Mouse (Mus musculus) kidney, postnatal 4 days (tissue): ENCODE data around the gene Sdk2.

ENCODE experiments used
- DNase-seq, 2 experiments: peaks; one replicate each; pipeline ENCODE4 v3.0.0; 2021; ENCODE audit warnings: mixed read lengths in 2 of 2

Gene Sdk2

DNA sequence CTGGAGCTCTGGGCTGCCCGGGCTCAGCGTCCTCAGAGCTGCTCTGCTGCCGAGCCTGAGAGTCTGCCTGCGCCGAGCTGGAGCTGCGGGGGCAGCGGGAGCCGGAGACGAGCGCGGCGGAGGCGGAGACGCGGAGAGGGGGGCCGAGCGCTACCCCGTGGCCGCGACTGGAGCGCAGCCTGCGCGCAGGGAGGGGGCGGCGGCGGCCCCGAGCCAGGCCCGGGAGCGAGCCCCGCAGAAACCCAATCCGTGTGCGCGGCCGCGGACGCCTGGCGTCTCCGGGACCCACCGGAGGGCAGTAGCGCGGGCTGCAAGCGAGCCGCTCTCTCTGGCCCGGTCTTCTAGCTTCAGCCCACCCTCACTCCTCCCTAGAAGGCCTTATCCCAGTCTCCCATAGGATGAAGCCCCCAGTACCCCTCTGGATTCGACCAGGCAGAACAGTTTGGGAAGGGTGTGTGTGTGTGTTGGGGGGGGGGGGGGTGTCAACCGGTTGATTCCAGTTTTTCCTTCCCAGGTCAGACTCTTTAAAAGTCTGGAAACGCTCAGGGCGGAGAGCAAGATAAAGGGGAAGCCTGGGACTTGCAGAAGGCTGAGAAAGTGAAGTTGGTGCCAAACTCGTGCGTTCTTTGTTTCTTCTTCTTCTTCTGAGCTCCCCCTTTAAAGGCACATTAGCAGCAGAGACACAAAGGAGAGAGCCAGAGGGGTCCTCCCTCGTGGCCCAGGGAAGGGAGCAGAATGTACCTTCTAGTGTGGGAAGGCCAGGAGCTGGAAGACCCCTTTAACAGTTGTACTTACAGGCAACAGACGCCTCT, at the start of gene Sdk2:
Gene Sdk2, minus strand, starts transcription at position 96 of the 812 bp plus-strand sequence.
- DNase-seq: peak; percentile 82 to 87

DNA sequence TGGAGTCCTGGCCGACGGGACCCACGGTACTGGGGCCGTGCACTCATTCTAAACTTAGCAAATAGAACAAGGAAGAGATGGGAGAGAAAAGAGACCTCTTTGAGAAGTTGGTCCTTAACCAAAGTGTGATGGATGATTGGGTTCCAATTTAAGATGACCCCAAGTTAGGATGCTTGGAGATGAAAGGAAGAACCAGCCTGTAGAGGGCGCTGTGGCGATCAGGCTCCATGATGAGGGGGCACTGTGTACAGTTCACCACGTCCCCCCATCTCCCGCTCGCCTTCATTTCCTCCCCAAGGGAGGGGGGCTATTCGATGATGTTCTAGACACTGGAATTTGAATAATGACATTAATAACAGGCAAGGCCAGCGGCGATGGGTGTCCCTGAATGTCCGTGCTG, 48.2 kb upstream of the Sdk2 start:
- no peak for DNase-seq

DNA sequence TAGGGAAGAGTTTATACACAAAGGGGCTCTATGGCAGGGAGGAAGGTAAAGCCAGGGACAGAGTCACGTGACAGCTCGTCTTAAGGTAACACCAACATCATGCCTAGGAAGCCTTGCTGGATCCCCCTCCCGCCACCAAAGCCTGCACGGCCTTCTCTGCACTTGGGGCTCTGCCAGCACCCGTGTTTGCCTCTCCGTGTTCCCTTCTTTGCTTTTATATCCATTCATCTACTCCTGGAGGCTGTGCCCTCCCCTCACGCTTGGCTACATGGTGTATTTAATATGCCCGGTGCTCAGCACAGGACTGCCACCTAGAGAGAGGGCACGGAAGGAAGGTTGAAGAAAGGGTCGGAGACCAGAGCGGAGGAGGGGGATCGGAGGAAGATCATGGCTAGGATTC, 47.8 kb upstream of the Sdk2 start:
- no peak for DNase-seq

DNA sequence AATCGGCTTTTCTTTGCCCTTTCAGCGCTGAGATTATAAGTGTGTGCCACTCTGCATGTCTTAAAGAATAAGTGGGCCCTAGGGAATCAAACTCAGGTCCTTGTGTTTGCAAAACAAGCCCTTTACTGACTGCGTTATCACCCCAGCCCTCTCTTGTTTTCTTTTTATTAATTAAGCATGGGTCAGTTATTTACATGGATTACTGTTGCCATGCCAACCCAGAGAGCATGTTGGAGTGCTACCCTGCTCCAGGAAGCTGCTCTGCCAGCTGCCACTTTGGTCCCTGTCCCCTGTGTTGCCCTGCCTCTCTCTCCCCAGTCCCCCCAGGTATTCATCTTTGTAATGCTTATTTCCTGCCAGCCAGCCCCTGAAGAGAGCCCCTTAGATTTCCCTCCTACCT, 44.0 kb upstream of the Sdk2 start:
- DNase-seq: no peak

DNA sequence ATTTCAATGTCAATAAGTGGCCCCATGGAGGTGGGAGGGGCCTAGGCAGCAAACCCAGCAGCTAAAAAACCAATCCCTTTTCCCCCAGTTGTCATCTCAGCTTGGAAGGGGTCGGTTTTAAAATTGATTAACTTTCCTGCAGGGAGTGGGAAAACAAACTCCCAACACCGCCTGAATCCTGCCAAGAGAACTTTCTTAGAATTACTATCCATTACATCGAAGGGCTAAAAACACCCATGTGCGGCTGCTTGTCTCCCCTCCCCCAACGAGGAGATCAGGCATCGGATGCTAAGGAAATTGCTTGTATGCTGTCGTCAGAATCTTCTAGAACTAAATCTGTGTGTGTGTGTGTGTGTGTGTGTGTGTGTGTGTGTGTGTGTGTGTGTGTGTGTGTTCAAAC, 26.8 kb upstream of the Sdk2 start:
- DNase-seq: no peak

DNA sequence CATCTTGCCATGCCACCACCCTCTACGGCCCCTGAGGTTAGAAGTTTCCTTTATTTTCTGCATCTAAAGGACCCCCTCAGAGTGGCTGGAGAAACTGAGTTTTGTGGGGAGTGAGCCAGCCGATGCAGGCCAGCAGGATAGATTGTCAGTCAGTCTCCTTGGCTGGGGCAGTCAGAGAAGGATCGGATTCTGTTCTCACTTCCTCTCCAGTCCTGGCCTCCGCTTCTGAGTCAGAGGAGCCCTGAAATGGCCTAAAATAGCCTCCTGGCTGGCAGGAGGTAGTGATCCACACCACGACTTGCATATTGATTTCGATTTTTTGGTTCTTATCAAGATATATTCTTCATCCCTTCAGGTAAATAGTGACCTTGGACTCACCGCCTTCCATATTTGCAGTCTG, 26.3 kb upstream of the Sdk2 start:
- DNase-seq: no peak

DNA sequence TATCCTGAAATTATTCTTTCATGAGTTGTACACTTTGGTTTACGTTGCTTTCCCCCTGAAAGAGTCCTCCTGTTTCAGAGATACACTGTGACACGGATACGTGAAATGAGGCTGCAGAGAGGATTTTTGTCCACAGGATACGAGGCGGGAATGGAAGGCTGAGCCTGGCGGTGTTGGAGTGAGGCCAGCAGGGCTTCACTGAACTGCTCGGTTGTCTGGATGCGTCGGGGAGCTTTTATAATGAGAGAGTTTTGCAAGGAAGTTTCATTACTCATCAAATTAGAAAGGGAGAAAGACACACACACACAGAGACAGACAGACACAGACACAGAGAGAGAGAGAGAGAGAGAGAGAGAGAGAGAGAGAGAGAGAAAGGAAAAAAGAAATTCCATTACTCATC, 13.8 kb upstream of the Sdk2 start:
- DNase-seq: peak; percentile 43 to 45

DNA sequence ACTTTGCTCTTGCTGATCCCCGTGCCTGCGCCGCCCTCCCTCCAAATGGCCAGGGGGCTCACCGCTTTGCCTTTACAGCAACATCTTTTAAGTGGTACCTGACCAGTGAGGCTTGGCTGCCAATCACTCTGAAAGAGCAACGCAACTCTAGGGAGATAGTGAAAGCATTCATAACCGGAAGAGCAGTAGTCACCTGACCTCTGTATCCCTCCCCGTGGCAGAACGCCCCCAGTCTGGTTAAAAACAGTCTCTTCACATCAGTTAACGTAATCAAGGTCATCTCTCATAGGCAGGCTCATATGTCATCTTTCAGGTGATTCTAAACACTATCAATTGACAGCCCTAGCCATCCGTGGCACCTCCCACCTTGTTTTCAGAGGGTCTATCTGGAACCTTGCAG, 5.8 kb upstream of the Sdk2 start:
- no peak for DNase-seq

DNA sequence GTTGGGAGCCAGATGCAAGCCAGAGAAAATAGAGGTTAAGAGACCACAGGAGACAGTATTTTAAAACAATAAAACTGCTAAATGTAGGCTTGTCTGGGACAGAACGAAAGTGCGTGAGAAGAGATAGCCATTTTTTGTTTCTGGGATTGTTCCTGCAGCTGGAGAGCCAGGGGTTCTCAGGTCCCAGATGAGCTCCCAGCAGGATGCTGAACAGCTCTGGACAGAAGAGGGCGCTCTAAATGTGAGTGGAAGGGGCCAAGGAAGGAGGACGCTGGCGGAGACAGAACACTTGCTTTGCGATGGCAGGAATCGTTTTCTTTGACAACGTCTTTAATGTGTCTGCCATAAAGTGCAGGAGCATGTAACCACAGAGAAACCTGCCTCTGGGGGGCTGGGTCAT, 5.2 kb upstream of the Sdk2 start:
- DNase-seq: peak; percentile 74 to 80

DNA sequence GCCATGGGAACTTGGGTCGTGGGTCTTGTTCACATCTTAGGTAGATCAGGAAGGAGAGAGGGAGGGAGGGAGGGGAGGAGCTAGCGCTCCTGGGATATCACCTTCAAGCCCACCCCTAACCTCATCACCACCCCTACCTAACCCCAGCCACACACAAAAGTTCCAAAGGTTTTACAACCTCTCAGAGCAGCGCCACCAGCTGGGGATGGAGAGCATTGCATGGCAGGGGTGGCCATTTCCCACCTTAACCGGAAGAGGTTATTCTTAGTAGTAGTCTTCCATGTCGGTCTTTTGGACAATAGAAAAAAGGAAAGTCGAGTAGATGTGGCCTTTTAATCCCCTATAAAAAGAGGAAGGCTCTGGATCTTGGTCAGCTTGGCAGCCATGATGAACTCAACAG, 4.0 kb upstream of the Sdk2 start:
- DNase-seq: no peak

DNA sequence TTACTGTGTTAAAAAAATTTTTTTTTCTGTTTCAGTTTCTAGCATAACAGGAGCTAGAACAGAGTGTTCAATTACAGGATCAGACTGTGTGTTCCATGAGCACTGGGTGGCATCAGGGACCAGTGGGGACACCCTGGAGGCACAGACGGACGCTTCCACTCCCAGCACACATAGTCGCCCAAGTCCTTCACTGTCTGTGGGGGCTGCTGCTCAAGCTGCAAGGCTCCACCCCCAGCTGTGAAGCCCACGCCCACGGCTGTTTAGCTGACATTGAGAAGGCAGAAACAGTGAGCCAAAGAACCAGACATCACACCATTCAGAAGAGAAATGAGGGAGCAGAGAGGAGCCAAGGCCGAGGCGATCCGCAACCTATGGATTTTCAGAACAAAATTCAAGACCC, 3.3 kb upstream of the Sdk2 start:
- no peak for DNase-seq

DNA sequence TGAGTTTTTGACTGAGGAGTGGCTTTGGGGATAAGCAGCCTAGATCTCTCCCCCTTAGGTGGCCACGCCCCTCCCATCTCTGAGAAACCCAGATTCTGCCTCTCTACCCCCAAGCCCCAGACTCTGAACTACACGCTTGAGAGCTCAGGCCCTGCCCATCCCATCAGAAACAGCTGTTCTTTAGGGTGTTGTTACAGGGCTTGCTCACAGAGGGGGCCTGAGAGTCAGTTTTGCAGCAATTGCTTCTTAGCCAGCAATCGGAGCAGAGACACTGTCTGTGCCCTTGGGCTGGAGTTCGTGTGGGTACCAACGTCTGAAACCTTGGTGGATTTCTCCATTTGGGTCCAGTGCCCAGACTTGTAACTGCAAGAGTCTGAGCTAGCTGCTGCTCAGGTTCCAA, 1.5 kb upstream of the Sdk2 start:
- DNase-seq: peak; percentile 76 to 84

DNA sequence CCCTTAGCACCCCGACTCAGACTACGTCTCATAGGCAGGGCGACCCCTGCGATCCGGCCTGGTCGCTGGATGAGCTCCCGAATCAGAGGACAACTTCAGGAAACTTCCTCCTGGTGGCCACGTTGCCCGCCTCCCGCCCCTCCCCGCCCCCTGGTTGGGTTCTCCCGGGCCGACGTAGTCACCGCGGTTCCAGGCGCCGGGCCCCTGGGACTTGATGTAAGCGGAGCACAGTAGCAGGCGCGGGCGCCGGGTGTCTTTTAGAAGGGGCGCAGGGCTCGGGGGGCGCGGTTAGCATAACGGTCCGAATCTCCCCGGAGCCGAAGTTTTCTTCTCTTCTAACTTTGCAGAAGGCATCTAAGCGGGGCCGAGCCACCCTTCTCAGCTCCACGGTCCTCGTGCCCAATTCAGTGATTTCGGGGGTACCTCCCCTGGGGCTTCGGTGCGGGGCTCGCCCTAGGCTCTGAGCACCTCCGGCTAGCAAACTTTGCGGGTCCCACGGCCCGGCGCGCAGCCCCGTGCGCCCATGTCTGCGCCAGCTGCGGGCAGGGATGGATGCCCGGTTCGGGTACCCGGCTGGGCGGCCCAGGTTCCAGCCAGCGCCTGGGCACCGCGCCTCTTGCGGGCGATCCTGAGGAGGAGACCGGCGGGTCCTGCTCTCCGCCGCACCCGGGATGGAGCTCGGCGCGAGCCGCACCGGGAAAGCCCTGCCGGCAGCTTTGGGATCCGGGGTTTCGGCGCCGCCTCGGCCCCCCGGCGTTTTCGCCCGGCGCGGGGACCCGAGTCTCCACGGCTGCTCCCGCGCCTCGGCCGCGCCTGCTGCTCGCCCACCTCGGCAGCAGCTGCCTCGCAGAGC, 522 bp downstream of the Sdk2 start:
- DNase-seq: peak; percentile 60 to 70

DNA sequence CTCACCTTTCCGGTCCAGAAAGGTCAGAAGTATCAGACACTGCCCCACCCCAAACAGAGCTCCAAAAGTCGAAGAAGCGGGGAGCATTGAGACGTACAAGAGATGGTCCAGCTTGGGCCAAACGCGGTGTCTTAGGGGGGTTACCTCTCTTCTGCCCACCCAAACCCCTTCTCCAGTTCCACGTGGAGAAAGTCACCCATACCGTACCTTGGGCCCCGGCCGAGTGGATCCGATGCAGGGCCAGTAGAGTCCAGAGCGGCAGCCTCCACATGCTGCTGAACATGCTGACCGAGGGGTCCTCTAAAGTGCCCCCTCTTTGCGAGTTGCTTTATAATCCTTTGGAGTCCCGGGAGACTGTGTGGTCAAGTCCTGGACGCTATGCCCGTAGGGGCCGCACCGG, 1.2 kb downstream of the Sdk2 start:
- DNase-seq: no peak

DNA sequence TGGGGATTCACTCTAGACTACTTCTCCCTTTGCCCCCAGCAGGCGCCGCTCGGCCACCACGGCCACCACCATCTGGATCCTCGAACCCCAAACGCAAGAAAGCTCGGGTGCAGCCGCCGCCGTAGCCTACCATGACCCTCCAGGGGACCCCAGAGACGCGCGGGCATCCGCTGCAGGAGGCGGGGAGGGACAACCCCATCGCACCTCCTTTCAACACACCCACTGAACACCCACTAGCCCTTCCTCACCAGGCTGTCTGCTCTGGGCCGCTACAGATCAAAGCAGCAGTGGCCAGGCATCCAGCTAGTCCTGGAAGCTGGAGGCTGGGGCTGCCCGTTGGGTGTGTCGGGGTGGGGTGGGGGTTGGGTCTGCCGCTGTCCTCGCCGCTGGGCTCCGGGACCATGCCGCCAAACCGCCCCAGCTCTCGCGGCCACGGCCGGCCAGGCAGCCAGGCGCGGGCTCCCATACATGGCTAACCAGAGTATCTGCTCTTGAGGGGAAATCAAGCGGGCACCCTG, 1.9 kb downstream of the Sdk2 start:
- DNase-seq: peak; percentile 54 to 62

DNA sequence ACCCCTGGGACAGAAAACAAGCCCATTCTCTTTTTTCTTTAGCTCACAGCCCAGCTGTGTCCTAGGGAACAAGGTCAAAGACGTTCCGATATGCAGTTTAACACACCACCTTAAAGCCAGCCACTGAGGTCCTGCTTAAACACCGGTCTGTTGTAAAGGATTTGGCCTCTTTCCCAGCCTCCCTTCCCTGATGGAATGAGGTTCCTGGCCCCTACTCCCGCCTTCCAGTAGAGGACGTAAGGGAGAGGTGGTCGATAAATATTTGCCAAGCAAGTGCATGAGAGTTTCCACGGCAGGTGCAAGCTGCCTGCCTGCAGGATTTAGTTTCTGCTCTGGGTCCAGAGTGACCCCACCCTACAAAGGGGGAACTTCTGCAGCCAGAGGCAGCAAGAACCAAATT, 4.9 kb downstream of the Sdk2 start:
- no peak for DNase-seq

DNA sequence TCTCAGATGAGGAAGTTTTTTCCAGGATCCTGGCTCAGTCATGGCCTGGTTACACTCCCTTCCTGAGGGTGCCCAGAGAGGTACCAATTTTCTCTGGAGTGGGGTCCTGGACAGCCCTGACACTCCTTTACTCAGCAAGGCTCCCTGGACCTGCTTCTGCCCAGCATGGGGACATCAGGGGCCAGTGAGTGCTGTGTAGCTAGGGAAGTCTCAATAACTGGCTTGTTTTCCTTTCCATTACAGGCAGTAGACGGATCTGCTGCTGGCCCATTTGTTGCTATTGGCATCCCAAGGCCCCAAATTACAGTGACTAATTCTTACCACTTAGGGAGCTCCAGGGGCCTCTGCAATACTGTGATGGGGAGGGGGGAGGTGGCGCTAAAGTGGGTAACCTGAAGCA, 5.6 kb downstream of the Sdk2 start:
- DNase-seq: no peak

DNA sequence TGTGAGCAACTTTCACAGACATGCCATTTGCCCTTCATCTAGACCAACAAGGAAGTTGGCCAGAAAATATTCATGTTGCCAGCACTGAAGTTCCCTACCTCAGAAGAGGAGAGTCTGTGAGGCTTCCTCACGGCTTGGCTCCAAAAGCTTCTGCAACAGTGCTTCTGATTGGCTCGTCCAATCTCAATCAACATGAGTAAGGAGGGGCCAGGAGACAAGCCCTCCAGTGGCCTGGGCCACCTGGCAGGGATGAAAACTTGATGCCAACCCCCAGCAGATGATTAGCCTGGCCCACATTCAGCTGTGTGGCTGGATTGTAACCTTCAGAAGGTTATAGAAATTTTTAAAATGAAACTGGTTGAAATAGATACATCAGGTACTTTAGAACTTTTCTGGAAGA, 10.5 kb downstream of the Sdk2 start:
- DNase-seq: no peak

DNA sequence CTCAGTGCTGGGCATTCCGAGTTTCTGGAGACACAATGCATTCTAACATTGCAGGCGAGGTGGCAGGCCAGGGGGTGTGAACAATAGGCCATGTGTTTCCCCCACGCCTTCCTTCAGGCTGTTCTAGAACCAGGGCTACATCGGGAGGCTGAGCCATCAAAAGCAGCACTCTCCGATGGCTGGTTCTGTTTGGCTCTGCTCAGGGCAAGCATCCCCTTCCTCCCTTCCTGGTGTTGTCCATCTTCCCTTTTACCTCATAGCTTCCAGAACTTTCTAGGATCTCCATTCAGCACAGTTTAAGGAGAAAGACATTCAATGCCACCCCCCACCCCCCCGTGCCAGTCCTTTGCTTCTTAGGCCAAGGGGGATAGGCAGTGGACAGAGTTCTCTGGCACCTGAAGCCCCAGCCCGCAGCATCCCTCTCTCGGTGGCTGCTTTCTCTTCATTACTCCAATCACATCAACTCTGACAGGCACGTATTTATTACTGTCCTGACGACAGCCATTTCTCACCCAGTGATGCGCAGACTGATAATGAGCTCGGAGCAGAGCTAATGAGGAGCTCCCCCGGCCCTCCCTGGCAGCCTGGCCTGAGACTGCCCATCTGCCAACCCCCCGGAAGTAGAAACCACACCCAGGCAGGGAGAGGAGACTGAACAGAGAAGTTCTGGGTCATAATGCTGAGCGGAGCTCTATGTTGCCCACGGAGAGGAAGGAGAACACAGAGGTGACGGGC, 12.1 kb downstream of the Sdk2 start:
- DNase-seq: no peak

DNA sequence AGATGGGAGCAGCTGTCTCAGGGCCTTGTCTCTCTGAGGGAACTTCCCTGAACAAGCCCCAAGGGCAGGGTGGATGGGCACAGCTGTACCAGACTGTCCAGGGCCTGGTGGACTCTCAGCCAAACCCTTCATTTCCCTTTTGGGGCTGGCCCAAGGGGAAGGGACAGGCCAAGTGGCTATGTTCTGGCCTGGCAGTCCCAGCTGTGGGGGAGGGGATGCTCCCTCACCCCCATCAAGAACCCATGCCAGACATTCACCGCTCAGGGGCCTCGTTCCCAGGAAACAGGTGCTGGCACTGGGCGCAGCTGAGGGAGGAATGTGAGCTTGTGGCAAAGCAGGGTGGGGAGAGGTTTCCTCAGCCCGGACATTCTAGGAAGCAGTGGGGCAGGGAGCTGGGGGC, 15.5 kb downstream of the Sdk2 start:
- DNase-seq: peak in 1 of 2 experiments; percentile 42

DNA sequence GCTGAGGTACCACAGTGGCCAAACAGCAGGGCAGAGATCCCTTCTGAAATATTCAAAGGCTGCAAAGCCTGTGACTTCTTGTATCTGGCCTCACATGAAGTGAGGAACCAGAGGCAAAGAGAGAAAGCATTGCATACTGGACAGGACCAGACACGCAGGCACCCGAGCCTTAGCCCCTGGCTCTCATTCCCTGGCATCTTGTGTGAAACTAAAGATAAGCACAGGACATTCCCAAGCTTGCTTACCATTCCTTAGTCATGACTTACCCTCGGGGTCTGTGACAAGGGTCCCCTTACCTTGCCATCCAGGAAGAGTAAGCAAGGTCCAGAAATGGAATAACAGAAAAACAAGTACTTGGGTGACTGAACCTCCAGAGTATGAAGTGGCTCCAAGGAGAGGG, 16.3 kb downstream of the Sdk2 start:
- DNase-seq: no peak

DNA sequence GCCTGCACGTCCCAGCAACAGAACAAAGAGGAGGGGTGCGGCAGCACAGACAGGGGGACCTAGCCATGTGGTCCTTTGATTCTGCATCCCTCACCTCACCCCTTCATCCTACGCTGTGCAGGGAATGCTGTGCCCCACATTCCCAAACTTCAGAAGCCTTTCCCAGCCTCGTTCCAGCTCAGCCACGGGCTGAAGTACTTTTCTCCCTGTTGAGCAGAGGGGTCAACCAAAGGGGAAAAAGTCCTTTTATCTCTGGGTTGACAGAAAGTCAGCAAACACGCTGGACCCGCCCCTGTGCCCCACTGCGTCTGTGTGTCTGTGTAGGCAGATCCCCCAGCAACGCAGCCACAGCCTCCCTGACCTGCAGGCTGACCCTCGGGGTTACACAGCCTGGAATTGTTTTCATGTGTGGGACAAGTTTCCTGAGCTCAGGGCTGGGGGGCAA, 18.9 kb downstream of the Sdk2 start:
- peak; percentile 56 to 70 for DNase-seq

DNA sequence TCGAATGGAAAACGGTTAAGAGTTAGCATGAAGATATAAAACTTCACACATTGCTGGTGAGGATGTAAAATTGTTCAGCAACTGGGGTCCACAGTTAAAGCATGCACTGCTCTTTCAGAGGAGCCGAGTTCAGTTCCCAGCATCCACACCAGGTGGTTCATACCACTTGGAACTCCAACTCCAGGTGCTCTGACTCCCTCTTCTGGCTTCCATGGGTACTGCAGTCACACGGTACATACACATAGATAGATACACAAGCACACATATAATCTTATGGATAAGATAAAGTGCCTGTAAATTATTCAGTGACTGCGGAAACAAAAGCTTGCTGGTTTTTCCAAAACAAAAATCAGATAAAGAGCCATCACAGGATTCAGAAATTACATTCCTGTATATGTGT, 19.9 kb downstream of the Sdk2 start:
- no peak for DNase-seq
